Mouse (Mus musculus) megakaryocyte, embryonic 14.5 days (primary cell): Measurements from ENCODE around the gene Slbp.

Source experiments
- FLI1 ChIP-seq: IDR thresholded peaks from 2 replicates; pipeline ENCODE4 v1.6.1; 2012; ENCODE audit warnings: low read length, inconsistent platforms, mixed read lengths
- GATA1 ChIP-seq: IDR thresholded peaks from 3 replicates; pipeline ENCODE4 v1.6.1; 2012; ENCODE audit warnings: mixed read lengths, low read length, inconsistent platforms, borderline replicate concordance

- TF ChIP-seq FLI1 (no peak), GATA1 (no peak)
These were observed 42.7 kb upstream of the Slbp start for GRCm38 (mm10) chr5:33694848-33695717.
